Mouse (Mus musculus): Measurements from ENCODE around the gene Vps13a. TPM values are rescaled to one million over a fixed set of nuclear protein-coding genes. Genes with fewer than 3 reads are reported as not detected.
"Not testable (repeated sequence)": the region's sequence is repeated elsewhere in the genome, so short reads cannot be mapped to it uniquely, and the experiment has no call there.

The Vps13a gene
- total RNA-seq (2021), result 10 to 100 TPM; 24.6 to 27.1 TPM

DNA sequence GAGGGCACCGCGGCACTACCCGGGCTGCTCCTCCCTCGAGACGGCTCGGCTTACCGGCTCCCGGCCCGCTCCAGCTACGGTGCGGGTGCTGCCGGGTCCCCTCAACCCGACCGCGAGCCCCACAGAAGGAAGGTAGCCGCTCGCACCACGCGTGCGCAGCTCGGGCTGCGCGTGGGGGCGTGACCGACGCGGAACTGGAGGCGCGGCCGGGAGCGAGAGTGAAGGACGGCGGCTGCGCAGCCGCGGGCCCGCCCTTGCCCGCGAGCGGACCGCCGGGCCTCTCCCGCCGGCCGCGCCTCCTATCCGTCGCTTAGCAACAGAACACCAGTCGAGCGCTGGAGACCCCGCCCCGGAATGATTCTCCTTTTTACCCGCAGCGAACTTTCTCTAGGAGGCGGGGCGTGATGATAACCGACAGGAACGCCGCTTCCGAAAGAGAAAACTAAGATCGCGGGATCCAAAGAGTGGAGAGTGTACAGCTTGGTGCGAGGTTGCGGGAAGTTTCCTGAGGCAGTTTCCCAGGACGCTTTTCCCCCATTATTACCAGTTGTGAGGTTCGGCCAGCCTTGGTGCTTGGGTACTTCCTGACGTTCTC is at the start of gene Vps13a:
Vps13a (minus strand) TSS at position 144 of the 595 bp plus-strand sequence.
- peak; percentile 89 for DNase-seq

DNA sequence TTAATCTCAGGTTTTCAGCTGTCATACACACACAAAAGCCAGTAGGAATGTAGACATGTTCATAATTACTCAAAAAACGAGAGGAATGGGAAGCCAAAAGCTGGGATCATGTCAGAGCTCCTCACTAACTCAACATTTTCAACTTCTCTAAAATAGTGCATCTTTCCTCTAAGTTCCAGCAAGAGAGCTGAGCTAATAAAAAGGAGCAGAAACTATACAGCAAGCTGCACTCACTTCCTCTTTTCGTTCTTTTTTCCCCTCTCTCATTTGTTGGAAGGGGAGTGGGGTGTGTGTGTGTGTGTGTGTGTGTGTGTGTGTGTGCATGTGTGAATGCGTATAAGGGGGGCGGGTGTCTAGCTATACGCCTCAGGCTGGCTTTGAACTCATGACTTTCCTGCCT is 46.9 kb upstream of the Vps13a start:
- no peak for DNase-seq

GRCm38 (mm10) chr19:16825228-16825627 is 44.5 kb upstream of the Vps13a start:
- no peak for DNase-seq

GRCm38 (mm10) chr19:16814848-16815247 is 34.1 kb upstream of the Vps13a start:
- DNase-seq, result no peak

GRCm38 (mm10) chr19:16813306-16813705 is 32.6 kb upstream of the Vps13a start:
- DNase-seq, result no peak

- no peak for DNase-seq
Measured at GRCm38 (mm10) chr19:16812072-16812608, 31.4 kb upstream of the Vps13a start.

- no peak for DNase-seq
Measured at GRCm38 (mm10) chr19:16805102-16805501, 24.4 kb upstream of the Vps13a start.

- no peak for DNase-seq
Measured at GRCm38 (mm10) chr19:16804578-16804977, 23.8 kb upstream of the Vps13a start.

GRCm38 (mm10) chr19:16802707-16803106 is 22.0 kb upstream of the Vps13a start:
- peak; percentile 60 for DNase-seq

- no peak for DNase-seq
Measured at GRCm38 (mm10) chr19:16802123-16802522, 21.4 kb upstream of the Vps13a start.

- no peak for DNase-seq
Measured at GRCm38 (mm10) chr19:16797923-16798322, 17.2 kb upstream of the Vps13a start.

DNA sequence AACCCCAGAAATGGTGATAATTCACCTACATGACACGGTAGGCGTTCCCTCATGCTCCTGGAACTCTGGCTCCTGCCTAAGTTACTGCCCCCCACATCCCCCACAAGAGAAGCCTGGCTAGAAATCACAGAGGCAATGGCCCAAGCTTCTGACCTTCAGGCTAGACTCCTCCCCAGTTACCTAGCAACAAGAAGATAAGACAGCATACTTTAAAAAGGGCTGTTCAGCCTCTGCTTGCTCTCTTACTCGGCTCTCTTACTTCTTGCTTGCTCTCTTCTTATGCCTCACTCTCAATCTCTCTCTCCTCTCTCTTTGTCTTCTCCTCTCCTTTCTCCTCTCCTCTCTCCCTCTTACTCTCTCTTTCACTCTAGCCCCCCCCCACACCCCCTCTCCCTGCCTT is 13.8 kb upstream of the Vps13a start:
- DNase-seq, result not testable (repeated sequence)

GRCm38 (mm10) chr19:16789930-16790329 is 9.2 kb upstream of the Vps13a start:
- DNase-seq, result no peak

GRCm38 (mm10) chr19:16784879-16785278 is 4.1 kb upstream of the Vps13a start:
- DNase-seq, result no peak

DNA sequence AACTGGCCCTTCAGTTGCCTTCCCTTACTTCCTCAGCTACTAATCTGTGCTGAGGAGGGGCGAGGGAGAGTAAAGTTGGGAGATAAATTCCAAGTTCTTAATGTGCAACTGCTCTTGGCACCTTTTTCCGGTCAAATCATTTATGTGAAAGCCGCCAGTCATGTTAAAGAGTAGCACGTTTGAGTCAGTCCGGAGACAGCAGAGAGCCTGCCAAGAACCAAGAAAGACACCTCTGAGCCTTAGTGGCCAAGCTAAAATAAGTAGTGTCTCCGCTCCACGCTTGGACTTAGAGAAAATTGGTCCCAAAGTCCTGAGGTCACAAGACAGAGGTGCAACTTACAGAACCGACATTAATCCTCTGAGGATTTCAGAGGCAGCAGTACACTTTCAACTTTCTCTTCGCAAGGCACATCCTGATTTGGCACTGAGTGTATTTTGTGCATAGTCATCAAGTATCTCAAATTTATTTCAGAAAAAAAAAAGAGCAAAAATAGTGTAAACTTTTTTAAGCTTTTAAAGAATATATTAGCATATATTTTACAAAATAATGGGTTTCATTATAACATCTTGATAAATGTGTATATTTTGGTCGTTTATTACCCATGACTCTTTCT is 780 bp upstream of the Vps13a start:
- DNase-seq, result peak; percentile 12

- peak; percentile 45 for DNase-seq
Measured at GRCm38 (mm10) chr19:16780251-16780783, 416 bp downstream of the Vps13a start.

- DNase-seq, result no peak
Measured at GRCm38 (mm10) chr19:16779786-16780185, 947 bp downstream of the Vps13a start.

- DNase-seq, result no peak
Measured at GRCm38 (mm10) chr19:16779281-16779680, 1.5 kb downstream of the Vps13a start.

- DNase-seq, result no peak
Measured at GRCm38 (mm10) chr19:16778578-16778977, 2.2 kb downstream of the Vps13a start.

DNA sequence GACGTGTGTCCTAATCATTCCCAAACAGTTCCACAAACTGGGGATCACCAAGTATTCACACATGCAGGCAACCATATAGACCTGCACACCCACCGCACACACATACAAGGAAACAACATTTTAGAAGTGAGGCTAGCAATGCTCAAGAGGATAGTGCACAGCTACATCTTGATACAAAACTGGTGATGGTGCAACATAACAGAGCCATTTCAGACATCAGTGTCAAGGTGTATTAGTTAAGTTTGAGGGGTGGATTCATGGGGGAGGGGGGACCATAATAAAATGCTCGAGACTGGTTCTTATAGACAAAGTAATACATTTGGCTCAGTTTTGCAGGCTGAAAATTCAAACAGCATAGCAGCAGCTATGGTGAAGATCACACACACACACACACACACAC is 2.8 kb downstream of the Vps13a start:
- DNase-seq, result no peak

- DNase-seq, result not testable (repeated sequence)
Measured at GRCm38 (mm10) chr19:16777391-16777790, 3.3 kb downstream of the Vps13a start.

- no peak for DNase-seq
Measured at GRCm38 (mm10) chr19:16773237-16774016, 7.3 kb downstream of the Vps13a start.

DNA sequence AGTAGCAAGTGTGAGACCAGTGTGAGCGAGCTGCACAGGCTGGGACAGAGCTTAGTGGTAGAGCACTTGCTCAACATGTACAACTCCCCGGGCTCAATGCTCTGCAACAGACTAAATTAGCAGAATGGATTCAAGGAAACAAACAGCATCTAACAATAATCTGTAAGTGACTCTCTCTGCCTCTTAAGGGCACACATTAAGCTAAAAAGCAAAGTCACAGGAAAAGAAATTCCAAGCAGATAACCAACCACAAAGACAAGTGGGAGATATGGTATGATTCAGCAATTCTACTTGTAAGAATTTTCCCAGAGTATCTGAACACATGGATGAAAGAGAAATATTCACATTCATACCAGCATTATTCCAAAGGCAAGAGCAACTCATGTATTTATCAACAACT is 13.3 kb downstream of the Vps13a start:
- no peak for DNase-seq
